Mouse (Mus musculus) c-Kit-positive CD71-negative TER-119-negative erythroid progenitor cells, embryonic 14.5 days (primary cell): ENCODE data around the gene Ap3m1.
"Not testable (repeated sequence)": the region's sequence is repeated elsewhere in the genome, so short reads cannot be mapped to it uniquely, and the experiment has no call there.

Source experiments
- DNase-seq: peaks from one replicate; pipeline ENCODE4 v3.0.0-alpha.2; 2013; ENCODE audit warnings: low read depth

Ap3m1 gene

GRCm38 (mm10) chr14:21052112-21052780 is at the start of gene Ap3m1, which contains the start of gene Adk:
Gene Ap3m1 (minus strand): TSS chr14:21052508.
Gene Adk (plus strand): TSS chr14:21052574.
- DNase-seq: peak; percentile 93

GRCm38 (mm10) chr14:21101562-21101961 is 49.3 kb upstream of the Ap3m1 start:
- no peak for DNase-seq

GRCm38 (mm10) chr14:21100876-21101275 is 48.6 kb upstream of the Ap3m1 start:
- no peak for DNase-seq

- DNase-seq: no peak
Observed at GRCm38 (mm10) chr14:21099371-21099770, 47.1 kb upstream of the Ap3m1 start.

GRCm38 (mm10) chr14:21096689-21097088 is 44.4 kb upstream of the Ap3m1 start:
- no peak for DNase-seq

GRCm38 (mm10) chr14:21096279-21096678 is 44.0 kb upstream of the Ap3m1 start:
- DNase-seq: no peak

GRCm38 (mm10) chr14:21094161-21094560 is 41.9 kb upstream of the Ap3m1 start:
- not testable (repeated sequence) for DNase-seq

GRCm38 (mm10) chr14:21090930-21091486 is 38.7 kb upstream of the Ap3m1 start:
- DNase-seq: no peak

- DNase-seq: no peak
Observed at GRCm38 (mm10) chr14:21090400-21090799, 38.1 kb upstream of the Ap3m1 start.

- DNase-seq: no peak
Observed at GRCm38 (mm10) chr14:21088731-21089130, 36.4 kb upstream of the Ap3m1 start.

GRCm38 (mm10) chr14:21087390-21088060 is 35.2 kb upstream of the Ap3m1 start:
- DNase-seq: no peak

GRCm38 (mm10) chr14:21086827-21087351 is 34.6 kb upstream of the Ap3m1 start:
- no peak for DNase-seq

- no peak for DNase-seq
Observed at GRCm38 (mm10) chr14:21086106-21086505, 33.8 kb upstream of the Ap3m1 start.

- no peak for DNase-seq
Observed at GRCm38 (mm10) chr14:21085666-21086065, 33.4 kb upstream of the Ap3m1 start.

- DNase-seq: no peak
Observed at GRCm38 (mm10) chr14:21082823-21083222, 30.5 kb upstream of the Ap3m1 start.

- no peak for DNase-seq
Observed at GRCm38 (mm10) chr14:21078511-21078910, 26.2 kb upstream of the Ap3m1 start.

- DNase-seq: no peak
Observed at GRCm38 (mm10) chr14:21077939-21078338, 25.6 kb upstream of the Ap3m1 start.

- no peak for DNase-seq
Observed at GRCm38 (mm10) chr14:21076501-21077194, 24.3 kb upstream of the Ap3m1 start.

- peak; percentile 77 for DNase-seq
Observed at GRCm38 (mm10) chr14:21075751-21076500, 23.6 kb upstream of the Ap3m1 start.

GRCm38 (mm10) chr14:21074398-21075320 is 22.4 kb upstream of the Ap3m1 start:
- no peak for DNase-seq

GRCm38 (mm10) chr14:21073981-21074380 is 21.7 kb upstream of the Ap3m1 start:
- no peak for DNase-seq
